Mouse (Mus musculus): ENCODE results near the gene Nps. TPM values are rescaled to one million over a fixed set of nuclear protein-coding genes. Genes with fewer than 3 reads are reported as not detected.

Gene Nps
- polyA plus RNA-seq, 1 experiment from 2014 or later: not detected

GRCm38 (mm10) chr7:135240006-135240405 lies 18.5 kb upstream of the Nps start:
- Histone ChIP-seq H3K4me2 (no peak overlapping the region), H3K4me3 (ENCODE audit: low read depth, low read length) (no peak overlapping the region), H3K4me1 (replicated peaks; ENCODE audit: control insufficient read depth, insufficient read depth, low read length) (no peaks in the 10 kb centered on the region), H3K27ac (ENCODE audit: low read depth, low read length) (no peak overlapping the region), H3K36me3 (ENCODE audit: control insufficient read depth, insufficient read depth, low read length) (no peaks in the 10 kb centered on the region), H3K9ac (ENCODE audit: low read depth, low read length) (no peak overlapping the region), H3K27me3 (replicated peaks; ENCODE audit: control insufficient read depth, insufficient read depth, low read length) (no peaks in the 10 kb centered on the region), H3K9me3 (ENCODE audit: control insufficient read depth, low read length) (no peaks in the 10 kb centered on the region)
- ATAC-seq (replicated peaks; ENCODE audit: low FRiP score) (no peak), DNase-seq (ENCODE audit: low spot score) (no peak)
- WGBS: 77% methylated on average over 6 of the region's 6 CpGs

GRCm38 (mm10) chr7:135240636-135241035 lies 17.9 kb upstream of the Nps start:
- H3K27ac ChIP-seq (ENCODE audit: low read depth, low read length): no peak overlapping the region
- H3K4me1 ChIP-seq (replicated peaks; ENCODE audit: control insufficient read depth, insufficient read depth, low read length): no peaks in the 10 kb centered on the region
- DNase-seq (ENCODE audit: low spot score) (no peak), ATAC-seq (replicated peaks; ENCODE audit: low FRiP score) (no peak)
- H3K4me3 ChIP-seq (ENCODE audit: low read depth, low read length): no peak overlapping the region
- no peak overlapping the region for H3K4me2 ChIP-seq
- H3K27me3 ChIP-seq (replicated peaks; ENCODE audit: control insufficient read depth, insufficient read depth, low read length): no peaks in the 10 kb centered on the region
- H3K9me3 ChIP-seq (ENCODE audit: control insufficient read depth, low read length): no peaks in the 10 kb centered on the region
- H3K9ac ChIP-seq (ENCODE audit: low read depth, low read length): no peak overlapping the region
- no peaks in the 10 kb centered on the region for H3K36me3 ChIP-seq (ENCODE audit: control insufficient read depth, insufficient read depth, low read length)
- WGBS: 76% methylated on average over 2 of the region's 2 CpGs

GRCm38 (mm10) chr7:135244171-135244880 lies 14.2 kb upstream of the Nps start:
- Histone ChIP-seq H3K4me2 (no peak overlapping the region), H3K36me3 (ENCODE audit: control insufficient read depth, insufficient read depth, low read length) (no peaks in the 10 kb centered on the region), H3K4me3 (ENCODE audit: low read depth, low read length) (no peak overlapping the region), H3K27me3 (replicated peaks; ENCODE audit: control insufficient read depth, insufficient read depth, low read length) (no peaks in the 10 kb centered on the region), H3K9me3 (ENCODE audit: control insufficient read depth, low read length) (no peaks in the 10 kb centered on the region), H3K27ac (ENCODE audit: low read depth, low read length) (no peak overlapping the region), H3K4me1 (replicated peaks; ENCODE audit: control insufficient read depth, insufficient read depth, low read length) (no peaks in the 10 kb centered on the region), H3K9ac (ENCODE audit: low read depth, low read length) (no peak overlapping the region)
- WGBS: 72% methylated on average over 9 of the region's 9 CpGs
- DNase-seq (ENCODE audit: low spot score) (no peak), ATAC-seq (replicated peaks; ENCODE audit: low FRiP score) (no peak)

- Histone ChIP-seq H3K9ac (ENCODE audit: low read depth, low read length) (no peak overlapping the region), H3K4me1 (replicated peaks; ENCODE audit: control insufficient read depth, insufficient read depth, low read length) (no peaks in the 10 kb centered on the region), H3K9me3 (ENCODE audit: control insufficient read depth, low read length) (no peaks in the 10 kb centered on the region), H3K27ac (ENCODE audit: low read depth, low read length) (no peak overlapping the region), H3K4me2 (no peak overlapping the region), H3K4me3 (ENCODE audit: low read depth, low read length) (no peak overlapping the region), H3K27me3 (replicated peaks; ENCODE audit: control insufficient read depth, insufficient read depth, low read length) (no peaks in the 10 kb centered on the region), H3K36me3 (ENCODE audit: control insufficient read depth, insufficient read depth, low read length) (no peaks in the 10 kb centered on the region)
- WGBS: 73% methylated on average over 5 of the region's 5 CpGs
- no peak for DNase-seq (ENCODE audit: low spot score)
- no peak for ATAC-seq (replicated peaks; ENCODE audit: low FRiP score)
Observed at GRCm38 (mm10) chr7:135246386-135246785, 12.1 kb upstream of the Nps start.

DNA sequence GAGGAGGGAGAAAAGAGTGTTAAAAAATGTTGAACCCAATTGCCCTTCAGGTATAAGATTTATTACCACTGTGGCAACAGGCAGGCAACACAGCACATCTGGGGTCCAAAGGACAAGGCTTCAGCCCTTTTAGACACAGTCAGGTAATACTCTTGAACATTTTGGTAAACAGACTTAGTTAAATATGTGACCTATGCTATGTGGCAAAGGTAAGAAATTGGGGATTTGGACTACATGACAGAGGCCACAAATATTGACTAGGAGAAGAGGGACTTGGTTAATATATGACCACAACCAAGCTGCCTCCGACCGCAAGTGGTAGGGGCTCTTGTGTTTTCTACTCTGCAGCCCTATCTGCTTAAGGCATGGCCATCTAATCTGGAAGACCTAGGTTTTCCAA lies 5.3 kb upstream of the Nps start:
- H3K4me3 ChIP-seq (ENCODE audit: low read depth, low read length): no peak overlapping the region
- no peaks in the 10 kb centered on the region for H3K36me3 ChIP-seq (ENCODE audit: control insufficient read depth, insufficient read depth, low read length)
- H3K9me3 ChIP-seq (ENCODE audit: control insufficient read depth, low read length): peaks cover 5% of the 10 kb centered on the region; the same call in 1 of the 2 replicates
- H3K4me1 ChIP-seq (replicated peaks; ENCODE audit: control insufficient read depth, insufficient read depth, low read length): no peaks in the 10 kb centered on the region
- no peaks in the 10 kb centered on the region for H3K27me3 ChIP-seq (replicated peaks; ENCODE audit: control insufficient read depth, insufficient read depth, low read length)
- 64% methylated on average over 2 of the region's 2 CpGs for WGBS
- ATAC-seq (replicated peaks; ENCODE audit: low FRiP score) (no peak), DNase-seq (ENCODE audit: low spot score) (no peak)
- H3K4me2 ChIP-seq: no peak overlapping the region
- no peak overlapping the region for H3K9ac ChIP-seq (ENCODE audit: low read depth, low read length)
- H3K27ac ChIP-seq (ENCODE audit: low read depth, low read length): no peak overlapping the region

- 83% methylated on average over 2 of the region's 2 CpGs for WGBS
- DNase-seq (ENCODE audit: low spot score) (no peak), ATAC-seq (replicated peaks; ENCODE audit: low FRiP score) (no peak)
- no peak overlapping the region for H3K4me2 ChIP-seq
- H3K36me3 ChIP-seq (ENCODE audit: control insufficient read depth, insufficient read depth, low read length): no peaks in the 10 kb centered on the region
- H3K27ac ChIP-seq (ENCODE audit: low read depth, low read length): no peak overlapping the region
- no peak overlapping the region for H3K4me3 ChIP-seq (ENCODE audit: low read depth, low read length)
- peaks cover 5% of the 10 kb centered on the region; the same call in 1 of the 2 replicates for H3K9me3 ChIP-seq (ENCODE audit: control insufficient read depth, low read length)
- no peaks in the 10 kb centered on the region for H3K4me1 ChIP-seq (replicated peaks; ENCODE audit: control insufficient read depth, insufficient read depth, low read length)
- no peak overlapping the region for H3K9ac ChIP-seq (ENCODE audit: low read depth, low read length)
- H3K27me3 ChIP-seq (replicated peaks; ENCODE audit: control insufficient read depth, insufficient read depth, low read length): no peaks in the 10 kb centered on the region
Observed at GRCm38 (mm10) chr7:135254423-135254822, 4.1 kb upstream of the Nps start.

DNA sequence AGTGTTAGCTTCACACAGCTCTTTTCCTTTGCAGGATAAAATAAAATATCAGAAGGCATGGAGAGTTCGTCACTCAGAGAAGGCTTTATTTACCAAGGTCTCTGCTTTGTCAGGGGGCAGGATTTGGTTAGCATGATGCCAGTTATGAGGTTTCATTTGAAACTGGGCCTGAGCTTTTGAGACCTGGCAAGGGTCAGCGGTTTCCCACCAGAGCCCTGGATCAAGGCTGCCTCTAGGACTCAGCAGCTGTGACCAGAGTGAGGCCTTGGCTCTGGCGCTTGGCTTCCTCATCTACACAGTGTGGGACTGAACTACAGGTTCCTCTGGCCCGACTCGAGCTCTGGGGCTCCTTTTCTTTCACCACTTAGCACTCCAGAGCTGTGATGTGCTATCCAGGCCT lies 12.5 kb downstream of the Nps start:
- H3K27ac ChIP-seq (ENCODE audit: low read depth, low read length): no peak overlapping the region
- H3K9ac ChIP-seq (ENCODE audit: low read depth, low read length): no peak overlapping the region
- WGBS: 80% methylated on average over 5 of the region's 5 CpGs
- H3K4me3 ChIP-seq (ENCODE audit: low read depth, low read length): no peak overlapping the region
- DNase-seq (ENCODE audit: low spot score): no peak
- no peaks in the 10 kb centered on the region for H3K36me3 ChIP-seq (ENCODE audit: control insufficient read depth, insufficient read depth, low read length)
- no peaks in the 10 kb centered on the region for H3K27me3 ChIP-seq (replicated peaks; ENCODE audit: control insufficient read depth, insufficient read depth, low read length)
- no peaks in the 10 kb centered on the region for H3K9me3 ChIP-seq (ENCODE audit: control insufficient read depth, low read length)
- no peak for ATAC-seq (replicated peaks; ENCODE audit: low FRiP score)
- H3K4me1 ChIP-seq (replicated peaks; ENCODE audit: control insufficient read depth, insufficient read depth, low read length): no peaks in the 10 kb centered on the region
- H3K4me2 ChIP-seq: no peak overlapping the region

DNA sequence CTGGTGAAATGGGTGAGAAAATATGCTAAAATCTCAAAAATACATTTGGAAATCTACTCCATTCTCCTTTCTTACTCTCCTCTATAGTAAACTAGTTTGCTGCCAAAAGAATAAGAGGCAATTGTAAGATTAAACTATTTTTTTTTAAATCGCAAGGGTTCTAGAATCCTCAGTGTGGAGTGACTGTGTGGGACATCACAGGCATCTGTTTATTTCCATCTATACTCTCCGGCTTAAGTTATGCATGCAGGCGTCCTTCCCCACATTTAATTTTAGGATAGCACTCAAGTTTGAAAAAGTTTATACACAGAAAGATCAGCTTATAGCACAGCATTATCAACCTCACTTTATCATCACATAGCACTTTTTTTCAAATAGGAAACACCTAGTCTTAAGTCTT lies 24.7 kb downstream of the Nps start:
- no peak for DNase-seq (ENCODE audit: low spot score)
- Histone ChIP-seq H3K9ac (ENCODE audit: low read depth, low read length) (no peak overlapping the region), H3K27me3 (replicated peaks; ENCODE audit: control insufficient read depth, insufficient read depth, low read length) (no peaks in the 10 kb centered on the region), H3K36me3 (ENCODE audit: control insufficient read depth, insufficient read depth, low read length) (no peaks in the 10 kb centered on the region), H3K4me2 (no peak overlapping the region), H3K4me3 (ENCODE audit: low read depth, low read length) (no peak overlapping the region), H3K4me1 (replicated peaks; ENCODE audit: control insufficient read depth, insufficient read depth, low read length) (no peaks in the 10 kb centered on the region), H3K27ac (ENCODE audit: low read depth, low read length) (no peak overlapping the region), H3K9me3 (ENCODE audit: control insufficient read depth, low read length) (no peaks in the 10 kb centered on the region)
- WGBS: 80% methylated on average over 3 of the region's 3 CpGs
- no peak for ATAC-seq (replicated peaks; ENCODE audit: low FRiP score)

GRCm38 (mm10) chr7:135289976-135290375 lies 31.5 kb downstream of the Nps start:
- Histone ChIP-seq H3K9me3 (ENCODE audit: control insufficient read depth, low read length) (no peaks in the 10 kb centered on the region), H3K9ac (ENCODE audit: low read depth, low read length) (no peak overlapping the region), H3K27ac (ENCODE audit: low read depth, low read length) (no peak overlapping the region), H3K4me2 (no peak overlapping the region), H3K36me3 (ENCODE audit: control insufficient read depth, insufficient read depth, low read length) (no peaks in the 10 kb centered on the region), H3K4me1 (replicated peaks; ENCODE audit: control insufficient read depth, insufficient read depth, low read length) (no peaks in the 10 kb centered on the region), H3K4me3 (ENCODE audit: low read depth, low read length) (no peak overlapping the region), H3K27me3 (replicated peaks; ENCODE audit: control insufficient read depth, insufficient read depth, low read length) (no peaks in the 10 kb centered on the region)
- 85% methylated on average over 3 of the region's 3 CpGs for WGBS
- no peak for DNase-seq (ENCODE audit: low spot score)
- ATAC-seq (replicated peaks; ENCODE audit: low FRiP score): no peak
